Mouse (Mus musculus): ENCODE measurements around the gene Gbgt1.

- no peak for TF ChIP-seq CTCF (IDR thresholded peaks at IDR 0.05; ENCODE audit: insufficient read depth, low read depth, low read length)
- TF ChIP-seq POLR2A (IDR thresholded peaks at IDR 0.05; ENCODE audit: insufficient read depth, low read depth, low read length) = no peak
Observed at GRCm38 (mm10) chr2:28495207-28495756, 1.4 kb upstream of the Gbgt1 start.

Data from olfactory bulb, adult 2 months (tissue).